Mouse (Mus musculus) stomach, embryonic 14.5 days (tissue): ENCODE measurements around the gene Gm20888. TPM values are rescaled to one million over a fixed set of nuclear protein-coding genes. Genes with fewer than 3 reads are reported as not detected.
"Not testable (repeated sequence)": the region's sequence is repeated elsewhere in the genome, so short reads cannot be mapped to it uniquely, and the experiment has no call there.

Source experiments
- ATAC-seq: fragments of 200-750 bp; cut with Nextera tagmentation; 2 replicates; pipeline ENCODE4 v1.8.0; 2017; ENCODE audit warnings: low read depth, moderate TSS enrichment; ENCODE audit not compliant: insufficient number of reproducible peaks, insufficient read depth, low FRiP score
- H3K27ac ChIP-seq: fragments of 300-500 bp; sonication (generic); 2 replicates; pipeline ENCODE4 v1.5.1; 2014; ENCODE audit warnings: mild to moderate bottlenecking, low read length, moderate library complexity, mixed read lengths
- H3K27me3 ChIP-seq: fragments of 300-500 bp; sonication (generic); 2 replicates; pipeline ENCODE4 v1.6.1; 2014; ENCODE audit warnings: low read length, control low read depth, mixed read lengths; ENCODE audit not compliant: control insufficient read depth, insufficient read depth
- H3K36me3 ChIP-seq: fragments of 300-500 bp; sonication (generic); 2 replicates; pipeline ENCODE4 v1.6.1; 2014; ENCODE audit warnings: mild to moderate bottlenecking, control low read depth, low read length, moderate library complexity, mixed read lengths; ENCODE audit not compliant: control insufficient read depth, insufficient read depth
- H3K4me1 ChIP-seq: fragments of 300-500 bp; sonication (generic); 2 replicates; pipeline ENCODE4 v1.6.1; 2014; ENCODE audit warnings: low read length, control low read depth, mixed read lengths; ENCODE audit not compliant: control insufficient read depth, insufficient read depth
- H3K4me2 ChIP-seq: fragments of 300-500 bp; sonication (generic); replicated peaks from 2 replicates; pipeline ENCODE4 v1.6.1; 2014; ENCODE audit warnings: low read depth, low read length, control low read depth
- H3K4me3 ChIP-seq: fragments of 300-500 bp; sonication (generic); 2 replicates; pipeline ENCODE4 v1.5.1; 2014; ENCODE audit warnings: low read depth, low read length, control low read depth
- H3K9ac ChIP-seq: fragments of 300-500 bp; sonication (generic); replicated peaks from 2 replicates; pipeline ENCODE4 v1.6.1; 2014; ENCODE audit warnings: low read depth, mild to moderate bottlenecking, control low read depth, low read length, moderate library complexity, mixed read lengths
- H3K9me3 ChIP-seq: fragments of 300-500 bp; sonication (generic); 2 replicates; pipeline ENCODE4 v1.6.1; 2016; ENCODE audit warnings: low read depth, low read length, control low read depth; ENCODE audit not compliant: control insufficient read depth
- WGBS: fragments of 180-500 bp; shearing (Covaris S2); extraction: QIAGEN DNeasy Blood & Tissue Kit; methylation state at CpG from one replicate; pipeline ENCODE4 v1.1.7; 2014; 5-methylcytosine and 5-hydroxymethylcytosine counted together
- polyA plus RNA-seq: library from polyadenylated mRNA; unstranded; fragments of >200 nt; fragmentation: Nextera tagmentation; extraction: Ambion mirVana; gene quantifications from 2 replicates; pipeline ENCODE4 v1.2.1, GENCODE M21; 2014

The Gm20888 gene
- not detected in 2 replicates for polyA plus RNA-seq

DNA sequence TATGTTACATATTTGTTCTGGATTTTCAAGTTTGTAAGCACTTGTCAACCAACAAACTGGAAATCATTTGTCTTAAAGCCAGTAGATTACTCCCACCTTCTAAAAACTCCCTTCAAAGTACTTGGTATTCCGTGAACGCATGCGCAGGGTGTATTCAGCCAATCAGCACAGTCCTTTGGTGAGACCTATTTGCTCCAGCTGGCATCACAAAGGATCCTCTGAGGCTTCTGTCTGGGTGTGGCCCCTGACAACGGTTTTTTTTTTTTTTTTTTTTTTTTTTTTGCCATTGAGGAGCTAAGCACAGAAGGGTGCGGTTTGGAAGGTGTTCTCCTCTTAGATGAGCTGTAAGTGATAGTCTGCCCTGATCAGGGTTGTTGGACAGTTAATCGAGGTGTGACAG, at the start of gene Gm20888:
Gm20888 (plus strand) TSS at position 301 of the 400 bp plus-strand sequence.
- H3K36me3 ChIP-seq, H3K27ac ChIP-seq, ATAC-seq, H3K9me3 ChIP-seq, H3K27me3 ChIP-seq, H3K4me2 ChIP-seq, H3K4me3 ChIP-seq, H3K9ac ChIP-seq, H3K4me1 ChIP-seq: not testable (repeated sequence)
- WGBS: no CpG with 5 or more reads among the region's 6 CpGs

Other genes with a start within 250 kb of the Gm20888 start
- gene Gm21118, start 168.2 kb upstream of the Gm20888 start, polyA plus RNA-seq: not detected in 2 replicates
- gene Gm29423, start 138.6 kb upstream of the Gm20888 start, polyA plus RNA-seq: not detected in 2 replicates
- not detected in 2 replicates for gene Gm29644, start 138.5 kb upstream of the Gm20888 start, polyA plus RNA-seq